Mouse (Mus musculus) kidney, postnatal 36 days (tissue): ENCODE data around the gene Nit1.
"Not testable (repeated sequence)": the region's sequence is repeated elsewhere in the genome, so short reads cannot be mapped to it uniquely, and the experiment has no call there.

Source experiments
- DNase-seq, 2 experiments: peaks; one replicate each; pipeline ENCODE4 v3.0.0; 2021 to 2022; ENCODE audit warnings: mixed read lengths in 2 of 2

Gene Nit1

GRCm38 (mm10) chr1:171349210-171349609 is 3.8 kb upstream of the Nit1 start:
- no peak for DNase-seq

GRCm38 (mm10) chr1:171348665-171349064 is 3.2 kb upstream of the Nit1 start:
- DNase-seq = peak in 1 of 2 experiments; percentile 39

GRCm38 (mm10) chr1:171346095-171346450 is 627 bp upstream of the Nit1 start:
- DNase-seq = peak in 1 of 2 experiments; percentile 37

GRCm38 (mm10) chr1:171344715-171345114 is 731 bp downstream of the Nit1 start:
- no peak for DNase-seq

GRCm38 (mm10) chr1:171343922-171344677 is 1.3 kb downstream of the Nit1 start:
- peak; percentile 86 for DNase-seq

- DNase-seq = peak; percentile 42 to 66
These were observed 2.9 kb downstream of the Nit1 start for GRCm38 (mm10) chr1:171342262-171343207.

GRCm38 (mm10) chr1:171330216-171330560 is 15.3 kb downstream of the Nit1 start:
- DNase-seq = peak; percentile 24 to 25

- DNase-seq = peak; percentile 32 to 88
These were observed 15.8 kb downstream of the Nit1 start for GRCm38 (mm10) chr1:171329433-171330215.

- DNase-seq = peak; percentile 90 to 95
These were observed 16.5 kb downstream of the Nit1 start, which contains the start of gene Dedd for GRCm38 (mm10) chr1:171328839-171329432. TSS of gene Dedd (plus strand) at chr1:171329145.

- no peak for DNase-seq
These were observed 17.2 kb downstream of the Nit1 start for GRCm38 (mm10) chr1:171328244-171328643.

- not testable (repeated sequence) for DNase-seq
These were observed 18.9 kb downstream of the Nit1 start for GRCm38 (mm10) chr1:171326588-171326987.

- no peak for DNase-seq
These were observed 19.9 kb downstream of the Nit1 start for GRCm38 (mm10) chr1:171325571-171325970.

GRCm38 (mm10) chr1:171322012-171322411 is 23.4 kb downstream of the Nit1 start:
- peak; percentile 63 to 64 for DNase-seq

- DNase-seq = peak; percentile 24 to 27
These were observed 24.0 kb downstream of the Nit1 start for GRCm38 (mm10) chr1:171321415-171321814.

- no peak for DNase-seq
These were observed 25.3 kb downstream of the Nit1 start for GRCm38 (mm10) chr1:171320151-171320550.

GRCm38 (mm10) chr1:171319748-171320147 is 25.7 kb downstream of the Nit1 start:
- peak; percentile 47 to 52 for DNase-seq

GRCm38 (mm10) chr1:171309321-171309720 is 36.1 kb downstream of the Nit1 start:
- DNase-seq = no peak

- DNase-seq = not testable (repeated sequence)
These were observed 39.3 kb downstream of the Nit1 start for GRCm38 (mm10) chr1:171306157-171306556.

- no peak for DNase-seq
These were observed 47.2 kb downstream of the Nit1 start for GRCm38 (mm10) chr1:171298226-171298625.

GRCm38 (mm10) chr1:171295063-171295402 is 50.4 kb downstream of the Nit1 start:
- no peak for DNase-seq

- DNase-seq = peak; percentile 87 to 91
These were observed 51.0 kb downstream of the Nit1 start, which contains the start of gene Ufc1 for GRCm38 (mm10) chr1:171294298-171295062. TSS of gene Ufc1 (minus strand) at chr1:171295024.

GRCm38 (mm10) chr1:171293906-171294297 is 51.5 kb downstream of the Nit1 start:
- no peak for DNase-seq
